Mouse (Mus musculus) thymus, adult 2 months (tissue): ENCODE results near the gene Fbrsl1. TPM values are rescaled to one million over a fixed set of nuclear protein-coding genes. Genes with fewer than 3 reads are reported as not detected.

Source experiments
- DNase-seq: peaks from one replicate; pipeline ENCODE4 v3.0.0; 2021
- H3K27ac ChIP-seq: fragments of 200-500 bp; 2 replicates; pipeline ENCODE4 v1.5.1; 2012; ENCODE audit warnings: low read length, control low read depth; ENCODE audit not compliant: control insufficient read depth, insufficient read depth
- H3K27me3 ChIP-seq: fragments of 200-500 bp; 2 replicates; pipeline ENCODE4 v1.6.1; 2012; ENCODE audit warnings: mild to moderate bottlenecking, low read length, moderate library complexity, mixed read lengths; ENCODE audit not compliant: control insufficient read depth, insufficient read depth
- H3K36me3 ChIP-seq: fragments of 200-500 bp; 2 replicates; pipeline ENCODE4 v1.6.1; 2012; ENCODE audit warnings: mild to moderate bottlenecking, low read length, moderate library complexity; ENCODE audit not compliant: control insufficient read depth, insufficient read depth
- H3K4me1 ChIP-seq: fragments of 200-500 bp; replicated peaks from 2 replicates; pipeline ENCODE4 v1.6.1; 2012; ENCODE audit warnings: low read length; ENCODE audit not compliant: control insufficient read depth, insufficient read depth
- H3K4me3 ChIP-seq: fragments of 200-500 bp; 2 replicates; pipeline ENCODE4 v1.5.1; 2012; ENCODE audit warnings: mild to moderate bottlenecking, low read length, control low read depth, moderate library complexity; ENCODE audit not compliant: control insufficient read depth, insufficient read depth
- CTCF ChIP-seq: fragments of 200-500 bp; IDR thresholded peaks from 2 replicates; pipeline ENCODE4 v1.5.1; 2012; ENCODE audit warnings: mild to moderate bottlenecking, control low read depth, low read length, moderate library complexity, borderline replicate concordance; ENCODE audit not compliant: control insufficient read depth, poor library complexity, insufficient read depth; ENCODE audit errors: extremely low read depth
- POLR2A ChIP-seq: fragments of 200-500 bp; IDR thresholded peaks from 2 replicates; pipeline ENCODE4 v1.6.1; 2012; ENCODE audit warnings: mild to moderate bottlenecking, low read length, control low read depth, moderate library complexity; ENCODE audit not compliant: control insufficient read depth, poor library complexity, insufficient read depth; ENCODE audit errors: extremely low read depth
- WGBS: fragments of 180-500 bp; shearing (Covaris S2); methylation state at CpG from one replicate; pipeline ENCODE4 v1.1.7; 2018; 5-methylcytosine and 5-hydroxymethylcytosine counted together
- polyA plus RNA-seq: library from polyadenylated mRNA; depleted of rRNA; stranded (reverse); fragments of >200 nt; gene quantifications from 2 replicates; pipeline ENCODE4 v1.2.3, GENCODE M21; 2012; rRNA removed

Fbrsl1 gene
- polyA plus RNA-seq, 1 experiment: 129 TPM

DNA sequence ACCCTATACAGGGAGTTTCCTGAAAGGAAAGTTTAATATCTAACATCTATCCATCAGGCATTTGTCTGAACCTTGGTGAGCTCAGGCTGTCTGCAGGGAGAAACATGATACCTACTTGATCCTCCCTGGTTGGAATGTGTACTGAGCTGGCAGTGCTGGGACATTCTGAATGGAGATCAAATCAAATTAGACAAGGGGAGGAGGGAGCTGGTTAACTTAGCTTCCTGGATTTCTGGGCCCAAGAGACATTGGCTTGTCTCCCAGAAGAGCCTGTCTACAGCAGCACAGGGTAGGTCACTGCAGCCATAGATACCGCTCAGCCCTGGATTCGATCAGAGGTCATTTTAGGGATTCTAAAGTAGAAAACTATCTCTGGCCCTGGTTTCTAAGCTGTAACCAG lies 109.5 kb downstream of the Fbrsl1 start:
- Histone ChIP-seq H3K4me1 (peaks cover 4% of the 10 kb centered on the region; the same call in 1 of the 2 replicates), H3K27me3 (no peaks in the 10 kb centered on the region), H3K27ac (no peak overlapping the region), H3K4me3 (no peak overlapping the region), H3K36me3 (0 out of 2 replicates have a peak, but pooled peaks cover 4% of the 10 kb centered on the region)
- no peak for TF ChIP-seq CTCF
- TF ChIP-seq POLR2A: no peak
- no peak for DNase-seq
- WGBS: 88% methylated on average over 2 of the region's 2 CpGs

DNA sequence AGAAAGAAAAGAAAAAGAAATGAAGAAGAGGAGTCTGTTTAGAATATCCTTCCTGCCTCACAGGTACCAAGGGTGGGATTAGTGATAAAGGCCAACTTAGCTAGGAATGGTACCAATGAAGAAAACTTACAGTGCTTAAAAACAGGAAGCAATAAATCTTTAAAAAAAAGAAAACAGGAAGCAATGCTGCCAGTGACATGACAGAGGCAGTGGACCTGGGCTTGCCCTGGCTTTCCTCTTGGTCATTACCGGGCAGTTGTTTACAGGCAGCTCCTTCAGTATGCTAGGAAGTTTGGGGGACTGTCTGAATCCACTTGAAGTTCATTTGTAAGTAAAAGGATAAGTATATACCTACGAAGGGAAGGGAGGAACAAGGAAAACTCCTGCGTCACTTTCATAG lies 117.8 kb downstream of the Fbrsl1 start:
- 84% methylated on average over 3 of the region's 3 CpGs for WGBS
- no peak overlapping the region for H3K4me3 ChIP-seq
- no peaks in the 10 kb centered on the region for H3K4me1 ChIP-seq
- no peaks in the 10 kb centered on the region for H3K27me3 ChIP-seq
- no peak overlapping the region for H3K27ac ChIP-seq
- H3K36me3 ChIP-seq: peaks cover 30% of the 10 kb centered on the region
- no peak for DNase-seq
- TF ChIP-seq POLR2A (no peak), CTCF (no peak)

DNA sequence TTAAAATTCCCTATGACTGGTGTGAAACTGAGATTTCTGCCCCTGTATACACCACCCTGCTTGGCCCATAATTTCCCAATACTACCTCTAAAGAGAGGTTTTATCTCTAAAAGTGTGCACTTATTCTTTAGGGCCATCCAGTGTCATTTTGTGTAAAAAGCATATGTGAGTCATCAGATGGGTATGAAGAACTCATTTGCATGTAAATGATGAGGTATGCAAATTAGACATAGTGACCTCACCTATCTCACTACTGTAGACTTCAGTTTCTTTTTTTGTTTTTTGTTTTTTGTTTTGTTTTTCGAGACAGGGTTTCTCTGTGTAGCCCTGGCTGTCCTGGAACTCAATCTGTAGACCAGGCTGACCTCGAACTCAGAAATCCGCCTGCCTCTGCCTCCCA lies 135.2 kb downstream of the Fbrsl1 start:
- WGBS: 96% methylated on average over 3 of the region's 3 CpGs
- no peak overlapping the region for H3K4me3 ChIP-seq
- TF ChIP-seq CTCF (no peak), POLR2A (no peak)

More for the DNA sequence above, 135.2 kb downstream of the Fbrsl1 start:
- DNase-seq: no peak
- Histone ChIP-seq H3K27me3 (no peaks in the 10 kb centered on the region), H3K4me1 (no peaks in the 10 kb centered on the region), H3K36me3 (peaks cover 20% of the 10 kb centered on the region), H3K27ac (no peak overlapping the region)

Other genes starting within 250 kb of the Fbrsl1 start
- 12.9 and 13.5 TPM in 2 replicates for gene Ankle2, start 217.5 kb downstream of the Fbrsl1 start, polyA plus RNA-seq
- 38.0 and 40.8 TPM in 2 replicates for gene Pgam5, start 178.6 kb downstream of the Fbrsl1 start, polyA plus RNA-seq
- 3.5 and 4.7 TPM in 2 replicates for gene Pxmp2, start 162.3 kb downstream of the Fbrsl1 start, polyA plus RNA-seq
- gene Pole, start 162.2 kb downstream of the Fbrsl1 start, polyA plus RNA-seq: 27.5 and 36.4 TPM in 2 replicates
- gene P2rx2, start 105.3 kb downstream of the Fbrsl1 start, polyA plus RNA-seq: 0.77 and 0.84 TPM in 2 replicates
- gene Lrcol1, start 103.8 kb downstream of the Fbrsl1 start, polyA plus RNA-seq: 0.28 and 0.73 TPM in 2 replicates
- 0.87 and 1.3 TPM in 2 replicates for gene Galnt9, start 95.9 kb upstream of the Fbrsl1 start, polyA plus RNA-seq
- 140 and 153 TPM in 2 replicates for gene Noc4l, start 204.9 kb upstream of the Fbrsl1 start, polyA plus RNA-seq
- gene Ddx51, start 204.9 kb upstream of the Fbrsl1 start, polyA plus RNA-seq: 33.4 and 34.6 TPM in 2 replicates